Mouse (Mus musculus) lung, postnatal 0 days (tissue): ENCODE data around the gene Sbpl.

Experiments
- CTCF ChIP-seq: IDR thresholded peaks from 2 replicates; pipeline ENCODE4 v1.5.1; 2016; ENCODE audit warnings: antibody characterized with exemption, mild to moderate bottlenecking
- EP300 ChIP-seq: IDR thresholded peaks from 2 replicates; pipeline ENCODE4 v1.6.1; 2016; ENCODE audit warnings: antibody characterized with exemption, mild to moderate bottlenecking, control low read depth

DNA sequence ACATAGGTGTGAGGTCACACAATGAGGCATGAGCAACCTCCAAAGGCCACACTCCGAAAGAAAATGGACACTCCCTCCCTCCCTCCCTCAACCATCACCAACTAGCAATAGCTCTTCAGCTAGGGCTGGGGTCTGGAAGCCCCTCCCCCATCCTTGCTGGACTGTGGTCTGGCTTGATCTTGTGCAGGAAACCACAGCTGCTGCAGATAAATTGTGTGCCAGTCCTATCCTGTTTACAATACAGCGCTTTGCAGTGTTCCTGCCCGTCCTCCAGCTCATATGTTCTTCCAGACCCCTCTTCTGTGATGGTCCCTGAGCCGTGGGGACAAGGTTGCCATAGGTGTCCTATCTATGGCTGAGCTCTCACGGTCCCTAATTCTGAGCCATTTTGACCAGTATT is 23.9 kb downstream of the Sbpl start:
- no peak for TF ChIP-seq CTCF
- no peak for TF ChIP-seq EP300
